9 mouse cellular contexts compared by ENCODE assay signal in the genomic region with DNA sequence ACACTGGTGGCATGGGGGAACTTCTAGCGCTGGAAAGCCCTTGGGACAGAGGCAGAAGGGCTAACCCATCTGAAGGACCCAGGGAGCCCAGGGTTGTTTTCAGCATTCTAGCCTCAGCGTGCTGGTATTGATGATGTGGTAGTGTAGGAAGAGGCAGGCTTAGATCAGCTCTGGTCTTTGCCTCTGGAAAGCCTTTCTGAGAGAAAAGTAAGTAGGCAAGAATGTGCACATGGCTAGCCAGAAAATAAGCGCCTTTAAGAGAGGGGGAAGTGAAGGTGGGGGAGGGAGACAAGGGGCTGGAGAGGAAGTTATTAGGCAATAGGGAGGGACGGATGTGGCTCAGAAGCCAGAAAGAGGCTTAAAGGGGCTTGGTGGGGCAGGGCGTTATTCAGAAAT. TPM values are rescaled to one million over a fixed set of nuclear protein-coding genes. Genes with fewer than 3 reads are reported as not detected.
DNase-seq lines count a peak whose midpoint lies in the region; TF ChIP-seq lines count a peak whose summit lies in the region.
"Had no signal": no experiment of that assay in that cellular context is flagged by ENCODE, and none has a peak within 500 bp of the region (broad histone marks: within the 10 kb centered on the region; RNA-seq: fewer than 3 reads in every experiment).

No protein-coding gene starts in this region.

- TF ChIP-seq CTCF in bone marrow, adult 2 months (IDR thresholded peaks at IDR 0.05; ENCODE audit: control insufficient read depth, insufficient read depth, low read length), result no peak
- no peak for TF ChIP-seq CTCF in cerebellum, adult 2 months (IDR thresholded peaks at IDR 0.05; ENCODE audit: borderline replicate concordance, insufficient read depth, low read depth, low read length)

- 0% methylated on average over 5 of the region's 5 CpGs for WGBS in bone marrow, adult 2 months
- 21% methylated on average over 5 of the region's 5 CpGs for WGBS in heart, embryonic 10.5 days
- WGBS in limb, embryonic 10.5 days, result 37% methylated on average over 5 of the region's 5 CpGs
- 28% methylated on average over 5 of the region's 5 CpGs for WGBS in midbrain, embryonic 10.5 days
- WGBS in cerebellum, adult 2 months, result 14% methylated on average over 5 of the region's 5 CpGs

- H3K27me3 ChIP-seq in heart, embryonic 10.5 days (ENCODE audit: insufficient read depth, poor library complexity, severe bottlenecking), result no peaks in the 10 kb centered on the region
- no peaks in the 10 kb centered on the region for H3K27me3 ChIP-seq in limb, embryonic 10.5 days (ENCODE audit: low read depth, poor library complexity, severe bottlenecking)
- H3K27me3 ChIP-seq in midbrain, embryonic 10.5 days (ENCODE audit: low read depth, poor library complexity, severe bottlenecking), result no peaks in the 10 kb centered on the region
- no peaks in the 10 kb centered on the region for H3K27me3 ChIP-seq in cerebellum, adult 2 months (ENCODE audit: control insufficient read depth, insufficient read depth, low read length)

- TF ChIP-seq POLR2A in bone marrow, adult 2 months (IDR thresholded peaks at IDR 0.05; ENCODE audit: borderline replicate concordance, control insufficient read depth, low read depth, low read length), result no peak
- no peak for TF ChIP-seq POLR2A in cerebellum, adult 2 months (IDR thresholded peaks at IDR 0.05; ENCODE audit: borderline replicate concordance, insufficient read depth, low read length)

- H3K27ac ChIP-seq in bone marrow, adult 2 months (ENCODE audit: control insufficient read depth, insufficient read depth, low read depth, low read length, poor library complexity), result peak overlapping the region; percentile 71
- peak overlapping the region; percentile 80 for H3K27ac ChIP-seq in heart, embryonic 10.5 days
- peak overlapping the region; percentile 73 for H3K27ac ChIP-seq in limb, embryonic 10.5 days
- peak overlapping the region; percentile 78 for H3K27ac ChIP-seq in midbrain, embryonic 10.5 days (replicated peaks)
- no peak overlapping the region for H3K27ac ChIP-seq in cerebellum, adult 2 months (ENCODE audit: insufficient read depth, low read length)

- no peaks in the 10 kb centered on the region for H3K9me3 ChIP-seq in heart, embryonic 10.5 days
- H3K9me3 ChIP-seq in limb, embryonic 10.5 days (replicated peaks), result no peaks in the 10 kb centered on the region
- H3K9me3 ChIP-seq in midbrain, embryonic 10.5 days (replicated peaks), result no peaks in the 10 kb centered on the region
- H3K9me3 ChIP-seq: G1E had no signal

- peak; percentile 18 for DNase-seq in embryo, embryonic 10.5 days (ENCODE audit: low spot score)
- DNase-seq in embryo, embryonic 9.5 days (ENCODE audit: extremely low spot score), result no peak
- no peak for DNase-seq in heart, embryonic 10.5 days (ENCODE audit: low spot score)
- DNase-seq in limb, embryonic 10.5 days (ENCODE audit: low spot score), result peak; percentile 31
- peak; percentile 21 for DNase-seq in midbrain, embryonic 10.5 days (ENCODE audit: low spot score)
- no peak for DNase-seq in ovary, postnatal 10 days (ENCODE audit: low spot score)
- DNase-seq in cerebellum, adult 2 months, result no peak

- H3K36me3 ChIP-seq in heart, embryonic 10.5 days, result peaks cover 17% of the 10 kb centered on the region
- peaks cover 22% of the 10 kb centered on the region for H3K36me3 ChIP-seq in limb, embryonic 10.5 days
- H3K36me3 ChIP-seq in midbrain, embryonic 10.5 days, result peaks cover 21% of the 10 kb centered on the region
- H3K36me3 ChIP-seq: G1E had no signal

- peak overlapping the region; percentile 94 for H3K4me3 ChIP-seq in bone marrow, adult 2 months (replicated peaks; ENCODE audit: control insufficient read depth, low read depth, low read length)
- peak overlapping the region; percentile 57 for H3K4me3 ChIP-seq in heart, embryonic 10.5 days
- H3K4me3 ChIP-seq in limb, embryonic 10.5 days, result peak overlapping the region; percentile 45
- peak overlapping the region; percentile 53 for H3K4me3 ChIP-seq in midbrain, embryonic 10.5 days
- no peak overlapping the region for H3K4me3 ChIP-seq in cerebellum, adult 2 months (replicated peaks; ENCODE audit: insufficient read depth, low read depth, low read length)

- H3K4me1 ChIP-seq in bone marrow, adult 2 months (ENCODE audit: control insufficient read depth, insufficient read depth, low read length), result peaks cover 8% of the 10 kb centered on the region
- peaks cover 12% of the 10 kb centered on the region; the same call in 1 of the 2 replicates for H3K4me1 ChIP-seq in heart, embryonic 10.5 days
- H3K4me1 ChIP-seq in limb, embryonic 10.5 days, result peaks cover 13% of the 10 kb centered on the region
- peaks cover 23% of the 10 kb centered on the region for H3K4me1 ChIP-seq in midbrain, embryonic 10.5 days
- H3K4me1 ChIP-seq in cerebellum, adult 2 months (ENCODE audit: control insufficient read depth, insufficient read depth, low read length), result no peaks in the 10 kb centered on the region

RNA-seq across cellular contexts. Expression of a gene that starts 25.8 kb away (rescaled TPM):
- polyA plus RNA-seq in bone marrow, adult 2 months (2011; ENCODE audit: insufficient read depth, insufficient read length, low replicate concordance, missing spikeins), result 1.3 TPM in 1 of 2 replicates, not detected in the other
- 0.10 and 0.17 TPM in 2 replicates for polyA plus RNA-seq in heart, embryonic 10.5 days (2016; fragmentation: Nextera tagmentation; extraction: Ambion mirVana)
- not detected in 2 replicates for polyA plus RNA-seq in limb, embryonic 10.5 days (2016; fragmentation: Nextera tagmentation; extraction: Ambion mirVana)
- not detected in 2 replicates for polyA plus RNA-seq in midbrain, embryonic 10.5 days (2016; fragmentation: Nextera tagmentation; extraction: Ambion mirVana)
- polyA plus RNA-seq in cerebellum, adult 2 months (2012; rRNA removed), result 0.16 and 0.35 TPM in 2 replicates
- polyA plus RNA-seq: G1E had no signal

RNA-seq across cellular contexts. Expression of a gene that starts 28.5 kb away (rescaled TPM):
- 42.1 and 61.9 TPM in 2 replicates for polyA plus RNA-seq in bone marrow, adult 2 months (2011; ENCODE audit: insufficient read depth, insufficient read length, low replicate concordance, missing spikeins)
- polyA plus RNA-seq in heart, embryonic 10.5 days (2016; fragmentation: Nextera tagmentation; extraction: Ambion mirVana), result 20.4 and 21.3 TPM in 2 replicates
- polyA plus RNA-seq in limb, embryonic 10.5 days (2016; fragmentation: Nextera tagmentation; extraction: Ambion mirVana), result 11.5 and 15.4 TPM in 2 replicates
- polyA plus RNA-seq in midbrain, embryonic 10.5 days (2016; fragmentation: Nextera tagmentation; extraction: Ambion mirVana), result 20.9 and 21.0 TPM in 2 replicates
- polyA plus RNA-seq in cerebellum, adult 2 months (2012; rRNA removed), result 0.46 and 0.65 TPM in 2 replicates

RNA-seq across cellular contexts. Expression of a gene that starts 59.1 kb away (rescaled TPM):
- 0.45 and 2.5 TPM in 2 replicates for polyA plus RNA-seq in bone marrow, adult 2 months (2011; ENCODE audit: insufficient read depth, insufficient read length, low replicate concordance, missing spikeins)
- polyA plus RNA-seq in heart, embryonic 10.5 days (2016; fragmentation: Nextera tagmentation; extraction: Ambion mirVana), result not detected in 2 replicates
- polyA plus RNA-seq in limb, embryonic 10.5 days (2016; fragmentation: Nextera tagmentation; extraction: Ambion mirVana), result not detected in 2 replicates
- polyA plus RNA-seq in midbrain, embryonic 10.5 days (2016; fragmentation: Nextera tagmentation; extraction: Ambion mirVana), result not detected in 2 replicates
- 0.46 and 0.70 TPM in 2 replicates for polyA plus RNA-seq in cerebellum, adult 2 months (2012; rRNA removed)
- polyA plus RNA-seq: G1E had no signal

Comparison
In these comparisons a context has a peak if more than half of its experiments do, and no peak if none do; other contexts are left out.
1. DNase-seq: peak in embryo, embryonic 10.5 days (single experiment), limb, embryonic 10.5 days (single experiment) and midbrain, embryonic 10.5 days (single experiment); none in embryo, embryonic 9.5 days (single experiment), heart, embryonic 10.5 days (single experiment), ovary, postnatal 10 days (single experiment) and cerebellum, adult 2 months (0 of 2).